Mouse (Mus musculus): ENCODE data around the gene Mia. TPM values are rescaled to one million over a fixed set of nuclear protein-coding genes. Genes with fewer than 3 reads are reported as not detected.

The Mia gene
- polyA plus RNA-seq (2015; fragmentation: Nextera tagmentation; extraction: Ambion mirVana) = 4.9 and 12.8 TPM in 2 replicates

GRCm38 (mm10) chr7:27180837-27181695 lies at the start of gene Mia, which contains the start of gene Gm21983:
Gene Mia (minus strand): TSS chr7:27181157.
Gene Gm21983 (minus strand): TSS chr7:27181086.
- 66% methylated on average over 14 of the region's 14 CpGs for WGBS
- H3K4me3 ChIP-seq = no peak within 1 kb of the TSS
- no peak for ATAC-seq (replicated peaks; ENCODE audit: insufficient number of reproducible peaks, insufficient read depth, low FRiP score, low read depth)

GRCm38 (mm10) chr7:27228865-27229264 lies 47.9 kb upstream of the Mia start:
- Histone ChIP-seq H3K4me3 (peak overlapping the region; percentile 96), H3K9ac (peak overlapping the region; percentile 89), H3K27ac (peak overlapping the region; percentile 92), H3K4me2 (peak overlapping the region; percentile 77), H3K4me1 (replicated peaks) (peaks cover 56% of the 10 kb centered on the region), H3K36me3 (no peaks in the 10 kb centered on the region), H3K27me3 (no peaks in the 10 kb centered on the region), H3K9me3 (replicated peaks) (no peaks in the 10 kb centered on the region)
- ATAC-seq (replicated peaks; ENCODE audit: insufficient number of reproducible peaks, insufficient read depth, low FRiP score, low read depth) = no peak
- WGBS = 19% methylated on average over 6 of the region's 6 CpGs

More at GRCm38 (mm10) chr7:27180837-27181695, at the start of gene Mia, which contains the start of gene Gm21983:
- H3K4me1 ChIP-seq (replicated peaks) = peaks cover 16% of the 10 kb centered on the region
- H3K9me3 ChIP-seq (replicated peaks) = no peaks in the 10 kb centered on the region
- H3K9ac ChIP-seq = no peak within 1 kb of the TSS
- H3K27ac ChIP-seq = peak within 1 kb of the TSS; percentile 47
- peaks cover 20% of the 10 kb centered on the region for H3K36me3 ChIP-seq
- no peak within 1 kb of the TSS for H3K4me2 ChIP-seq
- H3K27me3 ChIP-seq = no peaks in the 10 kb centered on the region

GRCm38 (mm10) chr7:27228281-27228821 lies 47.4 kb upstream of the Mia start, which contains the start of gene Itpkc:
Gene Itpkc (minus strand): TSS chr7:27228661.
- peak; percentile 82 for ATAC-seq (replicated peaks; ENCODE audit: insufficient number of reproducible peaks, insufficient read depth, low FRiP score, low read depth)
- no peaks in the 10 kb centered on the region for H3K9me3 ChIP-seq (replicated peaks)
- H3K27me3 ChIP-seq = no peaks in the 10 kb centered on the region
- peak within 1 kb of the TSS; percentile 89 for H3K9ac ChIP-seq
- peak within 1 kb of the TSS; percentile 96 for H3K4me3 ChIP-seq
- H3K36me3 ChIP-seq = no peaks in the 10 kb centered on the region
- H3K4me2 ChIP-seq = peak within 1 kb of the TSS; percentile 77
- WGBS = under 1% methylated on average over 49 of the region's 49 CpGs
- peaks cover 51% of the 10 kb centered on the region for H3K4me1 ChIP-seq (replicated peaks)
- H3K27ac ChIP-seq = peak within 1 kb of the TSS; percentile 92

DNA sequence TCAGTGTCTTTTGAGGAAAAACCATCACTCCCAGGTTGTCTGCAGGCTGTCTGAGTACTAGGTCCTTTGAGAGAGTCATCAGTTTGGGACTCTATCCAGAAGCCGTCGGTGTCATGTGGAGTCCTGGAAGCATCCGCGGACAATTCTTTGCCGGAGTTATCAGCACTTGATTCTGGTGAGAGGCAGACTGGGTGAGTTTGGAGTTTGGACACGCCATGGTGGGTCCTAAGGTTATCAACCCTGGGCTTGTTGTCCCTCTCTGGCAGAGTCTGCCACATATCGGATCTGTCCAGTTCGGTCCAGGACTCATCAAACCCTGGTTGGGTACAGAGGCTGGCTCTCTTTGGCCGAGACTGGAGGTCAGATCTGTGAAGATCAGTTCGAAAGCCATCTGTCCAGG lies 46.7 kb upstream of the Mia start:
- peaks cover 48% of the 10 kb centered on the region for H3K4me1 ChIP-seq (replicated peaks)
- peak overlapping the region; percentile 77 for H3K4me2 ChIP-seq
- H3K36me3 ChIP-seq = no peaks in the 10 kb centered on the region
- peak overlapping the region; percentile 96 for H3K4me3 ChIP-seq
- no peak for ATAC-seq (replicated peaks; ENCODE audit: insufficient number of reproducible peaks, insufficient read depth, low FRiP score, low read depth)
- 1% methylated on average over 10 of the region's 10 CpGs for WGBS
- H3K27ac ChIP-seq = peak overlapping the region; percentile 92
- no peaks in the 10 kb centered on the region for H3K27me3 ChIP-seq
- no peaks in the 10 kb centered on the region for H3K9me3 ChIP-seq (replicated peaks)
- peak overlapping the region; percentile 89 for H3K9ac ChIP-seq

DNA sequence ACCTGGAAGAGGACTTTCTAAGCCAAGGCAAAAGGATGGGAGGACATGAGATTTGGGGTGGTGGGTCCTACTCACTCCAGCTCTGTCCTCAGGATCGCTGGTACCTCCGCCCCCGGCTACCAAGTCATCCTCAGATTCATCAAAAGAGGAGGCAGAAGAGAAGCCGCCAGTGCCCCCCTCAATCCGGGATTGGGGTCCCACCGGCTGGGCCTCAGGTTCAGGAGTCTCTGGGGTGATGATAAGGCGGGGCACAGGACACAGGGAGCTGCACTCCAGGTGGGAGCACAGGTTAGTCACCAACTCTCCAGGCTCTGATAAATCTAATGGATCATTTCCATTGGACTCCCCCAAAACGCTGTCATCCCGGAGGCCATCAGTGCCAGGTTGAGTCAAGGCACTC lies 46.3 kb upstream of the Mia start:
- WGBS = 29% methylated on average over 9 of the region's 9 CpGs
- no peaks in the 10 kb centered on the region for H3K27me3 ChIP-seq
- no peak overlapping the region for H3K27ac ChIP-seq
- H3K4me2 ChIP-seq = peak overlapping the region; percentile 77
- no peaks in the 10 kb centered on the region for H3K36me3 ChIP-seq
- no peaks in the 10 kb centered on the region for H3K9me3 ChIP-seq (replicated peaks)
- peak overlapping the region; percentile 89 for H3K9ac ChIP-seq
- peak overlapping the region; percentile 96 for H3K4me3 ChIP-seq
- no peak for ATAC-seq (replicated peaks; ENCODE audit: insufficient number of reproducible peaks, insufficient read depth, low FRiP score, low read depth)
- H3K4me1 ChIP-seq (replicated peaks) = peaks cover 44% of the 10 kb centered on the region

DNA sequence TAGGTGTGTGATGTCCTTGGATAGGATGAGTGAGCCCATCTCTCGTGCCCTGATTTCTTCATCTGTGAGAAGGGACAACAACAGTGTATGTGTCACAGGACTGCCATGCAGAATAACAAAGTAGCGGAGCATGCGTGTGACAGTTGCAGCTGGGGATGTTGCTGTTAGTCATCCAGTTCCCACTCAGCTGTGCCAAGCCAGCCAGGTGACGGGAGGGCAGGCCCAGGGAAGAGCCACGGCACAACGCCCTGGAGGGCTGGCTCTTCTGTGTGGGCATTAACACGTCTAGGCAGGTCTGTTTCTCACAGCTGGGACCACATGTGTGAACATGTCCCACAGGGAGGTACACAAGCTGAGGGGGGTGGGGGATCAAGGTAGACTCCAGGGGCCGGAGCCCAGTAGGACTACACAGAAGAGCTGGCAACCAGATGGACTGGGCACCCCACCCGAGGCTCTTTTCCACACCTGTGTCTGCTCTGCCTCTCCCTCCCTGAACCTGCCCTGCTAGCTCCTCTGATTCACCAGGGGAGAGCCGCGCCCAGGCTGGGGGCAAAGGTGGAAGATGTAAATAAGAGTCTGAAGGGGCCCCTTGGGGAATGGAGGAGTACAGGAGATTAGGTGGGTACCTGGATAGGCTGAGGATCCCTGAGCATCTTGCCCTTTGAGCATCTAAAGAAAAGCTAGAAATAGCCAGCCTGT lies 44.1 kb upstream of the Mia start:
- H3K4me3 ChIP-seq = no peak overlapping the region
- no peak for ATAC-seq (replicated peaks; ENCODE audit: insufficient number of reproducible peaks, insufficient read depth, low FRiP score, low read depth)
- 81% methylated on average over 11 of the region's 11 CpGs for WGBS
- H3K9me3 ChIP-seq (replicated peaks) = no peaks in the 10 kb centered on the region
- no peak overlapping the region; the same call in 1 of the 2 replicates for H3K9ac ChIP-seq
- no peaks in the 10 kb centered on the region for H3K27me3 ChIP-seq
- H3K4me1 ChIP-seq (replicated peaks) = peaks cover 38% of the 10 kb centered on the region
- H3K27ac ChIP-seq = no peak overlapping the region
- H3K36me3 ChIP-seq = no peaks in the 10 kb centered on the region
- no peak overlapping the region for H3K4me2 ChIP-seq

DNA sequence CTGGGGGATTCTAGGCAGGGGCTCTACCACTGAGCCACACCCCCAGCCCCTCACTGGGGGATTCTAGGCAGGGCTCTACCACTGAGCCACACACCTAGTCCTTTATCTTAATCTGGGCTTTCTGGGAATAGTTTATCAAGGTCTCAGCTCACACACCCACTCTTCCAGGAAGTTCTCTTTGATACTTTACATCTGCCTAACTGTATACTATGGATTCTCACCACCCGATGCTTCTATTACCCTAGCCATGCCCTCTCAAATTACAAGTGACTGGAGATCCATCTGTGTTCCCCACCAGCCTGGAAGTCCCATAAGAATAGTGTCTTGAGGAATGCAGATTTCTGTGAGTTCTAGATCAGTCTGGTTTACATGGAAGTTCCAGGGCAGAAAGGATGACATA lies 41.6 kb upstream of the Mia start:
- no peak overlapping the region for H3K4me3 ChIP-seq
- H3K9me3 ChIP-seq (replicated peaks) = no peaks in the 10 kb centered on the region
- no peak for ATAC-seq (replicated peaks; ENCODE audit: insufficient number of reproducible peaks, insufficient read depth, low FRiP score, low read depth)
- no peak overlapping the region for H3K4me2 ChIP-seq
- H3K4me1 ChIP-seq (replicated peaks) = peaks cover 31% of the 10 kb centered on the region
- 68% methylated on average over 1 of the region's 1 CpGs for WGBS
- 0 out of 2 replicates have a peak, but pooled peaks cover 4% of the 10 kb centered on the region for H3K36me3 ChIP-seq
- no peak overlapping the region for H3K9ac ChIP-seq
- H3K27ac ChIP-seq = no peak overlapping the region
- no peaks in the 10 kb centered on the region for H3K27me3 ChIP-seq

GRCm38 (mm10) chr7:27221939-27222338 lies 41.0 kb upstream of the Mia start:
- no peak overlapping the region for H3K4me2 ChIP-seq
- WGBS = 54% methylated on average over 6 of the region's 6 CpGs
- 0 out of 2 replicates have a peak, but pooled peaks cover 4% of the 10 kb centered on the region for H3K36me3 ChIP-seq
- H3K4me1 ChIP-seq (replicated peaks) = peaks cover 25% of the 10 kb centered on the region
- no peaks in the 10 kb centered on the region for H3K9me3 ChIP-seq (replicated peaks)
- H3K4me3 ChIP-seq = no peak overlapping the region
- no peaks in the 10 kb centered on the region for H3K27me3 ChIP-seq
- no peak for ATAC-seq (replicated peaks; ENCODE audit: insufficient number of reproducible peaks, insufficient read depth, low FRiP score, low read depth)
- H3K27ac ChIP-seq = no peak overlapping the region
- no peak overlapping the region for H3K9ac ChIP-seq

DNA sequence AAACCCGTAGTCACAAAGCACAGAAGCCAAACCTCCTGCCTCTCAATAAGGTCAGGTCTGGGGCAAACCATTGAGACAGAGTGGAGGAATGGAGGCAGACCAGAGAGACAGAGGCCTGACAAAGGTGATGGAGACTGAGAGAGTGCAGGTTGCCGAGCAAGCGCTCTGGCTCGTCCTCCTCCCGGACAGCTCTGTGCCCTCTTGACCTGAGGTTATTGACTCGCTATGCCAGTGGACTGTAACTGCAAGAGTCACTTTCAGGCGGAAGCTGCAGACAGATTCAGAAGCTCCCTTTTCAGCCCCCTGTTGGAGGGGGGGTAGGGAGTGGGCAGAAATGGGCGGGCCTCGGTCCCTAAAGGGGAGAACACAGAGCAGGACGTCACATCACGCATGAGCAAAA lies 39.0 kb upstream of the Mia start:
- H3K4me3 ChIP-seq = no peak overlapping the region
- no peaks in the 10 kb centered on the region for H3K9me3 ChIP-seq (replicated peaks)
- peaks cover 12% of the 10 kb centered on the region; the same call in 1 of the 2 replicates for H3K36me3 ChIP-seq
- peaks cover 5% of the 10 kb centered on the region for H3K4me1 ChIP-seq (replicated peaks)
- WGBS = 84% methylated on average over 11 of the region's 11 CpGs
- H3K27ac ChIP-seq = no peak overlapping the region
- ATAC-seq (replicated peaks; ENCODE audit: insufficient number of reproducible peaks, insufficient read depth, low FRiP score, low read depth) = no peak
- H3K27me3 ChIP-seq = no peaks in the 10 kb centered on the region
- no peak overlapping the region for H3K4me2 ChIP-seq
- no peak overlapping the region for H3K9ac ChIP-seq

GRCm38 (mm10) chr7:27218586-27218985 lies 37.6 kb upstream of the Mia start:
- H3K36me3 ChIP-seq = peaks cover 21% of the 10 kb centered on the region; the same call in 1 of the 2 replicates
- no peak overlapping the region for H3K9ac ChIP-seq
- H3K4me2 ChIP-seq = no peak overlapping the region
- WGBS = 81% methylated on average over 7 of the region's 7 CpGs
- H3K4me1 ChIP-seq (replicated peaks) = no peaks in the 10 kb centered on the region
- H3K27ac ChIP-seq = no peak overlapping the region
- H3K9me3 ChIP-seq (replicated peaks) = no peaks in the 10 kb centered on the region
- ATAC-seq (replicated peaks; ENCODE audit: insufficient number of reproducible peaks, insufficient read depth, low FRiP score, low read depth) = no peak
- no peaks in the 10 kb centered on the region for H3K27me3 ChIP-seq
- no peak overlapping the region for H3K4me3 ChIP-seq

- WGBS = 86% methylated on average over 2 of the region's 2 CpGs
- no peak overlapping the region for H3K9ac ChIP-seq
- H3K4me1 ChIP-seq (replicated peaks) = no peaks in the 10 kb centered on the region
- no peak overlapping the region for H3K4me3 ChIP-seq
- no peak overlapping the region for H3K27ac ChIP-seq
- H3K9me3 ChIP-seq (replicated peaks) = no peaks in the 10 kb centered on the region
- H3K36me3 ChIP-seq = peaks cover 46% of the 10 kb centered on the region; the same call in 1 of the 2 replicates
- H3K27me3 ChIP-seq = no peaks in the 10 kb centered on the region
- ATAC-seq (replicated peaks; ENCODE audit: insufficient number of reproducible peaks, insufficient read depth, low FRiP score, low read depth) = no peak
- H3K4me2 ChIP-seq = no peak overlapping the region
These were observed 31.7 kb upstream of the Mia start for GRCm38 (mm10) chr7:27212626-27213025.
